20 mouse cellular contexts compared by ENCODE assay signal in genomic region chr19:36929816-36930215, GRCm38 (mm10).
"Had no signal": no experiment of that assay in that cellular context is flagged by ENCODE, and none has a peak within 500 bp of the region (broad histone marks: within the 10 kb centered on the region; RNA-seq: fewer than 3 reads in every experiment).

No protein-coding gene starts in this region.

- H3K9me3 ChIP-seq: heart, embryonic 13.5 days; heart, embryonic 15.5 days; hindbrain, embryonic 13.5 days; hindbrain, embryonic 15.5 days; limb, embryonic 10.5 days; limb, embryonic 12.5 days had no signal

- H3K4me2 ChIP-seq: heart, embryonic 11.5 days; heart, embryonic 13.5 days; heart, embryonic 15.5 days; hindbrain, embryonic 13.5 days; hindbrain, embryonic 15.5 days; limb, embryonic 12.5 days had no signal

- H3K36me3 ChIP-seq: heart, embryonic 13.5 days; heart, embryonic 15.5 days; hindbrain, embryonic 13.5 days; hindbrain, embryonic 15.5 days; limb, embryonic 12.5 days had no signal

- H3K27ac ChIP-seq: heart, adult 2 months; heart, embryonic 13.5 days; heart, embryonic 15.5 days; hindbrain, embryonic 13.5 days; hindbrain, embryonic 15.5 days; hindbrain, postnatal 0 days; left cerebral cortex, adult 2 months; limb, embryonic 10.5 days; limb, embryonic 12.5 days had no signal

- H3K4me3 ChIP-seq: heart, adult 2 months; heart, embryonic 13.5 days; heart, embryonic 15.5 days; hindbrain, embryonic 13.5 days; hindbrain, embryonic 15.5 days; left cerebral cortex, adult 2 months; limb, embryonic 10.5 days; limb, embryonic 12.5 days had no signal

- DNase-seq: gastrocnemius, postnatal 14 days; gastrocnemius, postnatal 36 days; heart, adult 11 months; heart, adult 2 months; heart, postnatal 14 days; heart, postnatal 36 days; kidney, adult 18-20 months; kidney, adult 8-10 months; kidney, postnatal 10 days; kidney, postnatal 25 days had no signal

- ATAC-seq: hindbrain, postnatal 0 days; intestine, postnatal 0 days had no signal

- H3K9ac ChIP-seq: heart, embryonic 13.5 days; heart, embryonic 15.5 days; hindbrain, embryonic 13.5 days; hindbrain, embryonic 15.5 days; limb, embryonic 12.5 days had no signal

- H3K27me3 ChIP-seq: heart, embryonic 13.5 days; heart, embryonic 15.5 days; hindbrain, embryonic 13.5 days; hindbrain, embryonic 15.5 days; limb, embryonic 12.5 days had no signal
